Mouse (Mus musculus): Measurements from ENCODE around the gene Espl1. TPM values are rescaled to one million over a fixed set of nuclear protein-coding genes. Genes with fewer than 3 reads are reported as not detected.

Gene Espl1
- polyA plus RNA-seq, 1 experiment from 2014 or later, result 20.0 TPM

GRCm38 (mm10) chr15:102255547-102256255 lies 40.4 kb upstream of the Espl1 start:
- Histone ChIP-seq H3K9me3 (replicated peaks; ENCODE audit: control insufficient read depth, low read length) (no peaks in the 10 kb centered on the region), H3K36me3 (ENCODE audit: control insufficient read depth, insufficient read depth, low read length) (no peaks in the 10 kb centered on the region), H3K27me3 (ENCODE audit: control insufficient read depth, insufficient read depth, low read length) (peaks cover 52% of the 10 kb centered on the region), H3K4me3 (ENCODE audit: low read depth, low read length) (peak overlapping the region; percentile 62; the same call in 1 of the 2 replicates), H3K4me1 (ENCODE audit: control insufficient read depth, insufficient read depth, low read length) (peaks cover 11% of the 10 kb centered on the region), H3K4me2 (peak overlapping the region; percentile 96), H3K27ac (ENCODE audit: low read depth, low read length) (no peak overlapping the region), H3K9ac (ENCODE audit: low read depth, low read length) (no peak overlapping the region)
- no peak for ATAC-seq (replicated peaks; ENCODE audit: insufficient number of reproducible peaks, low FRiP score, low TSS enrichment)
- WGBS (ENCODE audit: insufficient replicate concordance), result 39% methylated on average over 14 of the region's 14 CpGs

- no peak for ATAC-seq (replicated peaks; ENCODE audit: insufficient number of reproducible peaks, low FRiP score, low TSS enrichment)
- Histone ChIP-seq H3K9ac (ENCODE audit: low read depth, low read length) (peak overlapping the region; percentile 64), H3K36me3 (ENCODE audit: control insufficient read depth, insufficient read depth, low read length) (no peaks in the 10 kb centered on the region), H3K4me3 (ENCODE audit: low read depth, low read length) (peak overlapping the region; percentile 62), H3K4me2 (peak overlapping the region; percentile 96), H3K4me1 (ENCODE audit: control insufficient read depth, insufficient read depth, low read length) (peaks cover 11% of the 10 kb centered on the region), H3K27me3 (ENCODE audit: control insufficient read depth, insufficient read depth, low read length) (peaks cover 52% of the 10 kb centered on the region), H3K9me3 (replicated peaks; ENCODE audit: control insufficient read depth, low read length) (no peaks in the 10 kb centered on the region), H3K27ac (ENCODE audit: low read depth, low read length) (peak overlapping the region; percentile 32; the same call in 1 of the 2 replicates)
- 7% methylated on average over 22 of the region's 22 CpGs for WGBS (ENCODE audit: insufficient replicate concordance)
Observed at GRCm38 (mm10) chr15:102256431-102257201, 39.5 kb upstream of the Espl1 start.

- 1% methylated on average over 38 of the region's 46 CpGs for WGBS (ENCODE audit: insufficient replicate concordance)
- Histone ChIP-seq H3K4me3 (ENCODE audit: low read depth, low read length) (peak within 1 kb of the TSS; percentile 62), H3K4me1 (ENCODE audit: control insufficient read depth, insufficient read depth, low read length) (peaks cover 11% of the 10 kb centered on the region), H3K4me2 (peak within 1 kb of the TSS; percentile 96), H3K27me3 (ENCODE audit: control insufficient read depth, insufficient read depth, low read length) (peaks cover 57% of the 10 kb centered on the region), H3K9me3 (replicated peaks; ENCODE audit: control insufficient read depth, low read length) (no peaks in the 10 kb centered on the region), H3K9ac (ENCODE audit: low read depth, low read length) (peak within 1 kb of the TSS; percentile 64), H3K36me3 (ENCODE audit: control insufficient read depth, insufficient read depth, low read length) (no peaks in the 10 kb centered on the region), H3K27ac (ENCODE audit: low read depth, low read length) (peak within 1 kb of the TSS; percentile 32)
- 0 out of 2 replicates have a peak, but pooled peaks have one; percentile 15 for ATAC-seq (replicated peaks; ENCODE audit: insufficient number of reproducible peaks, low FRiP score, low TSS enrichment)
Observed at GRCm38 (mm10) chr15:102257202-102258075, 38.6 kb upstream of the Espl1 start, which contains the start of gene Rarg. Gene Rarg (minus strand): TSS chr15:102257517.

GRCm38 (mm10) chr15:102258076-102258470 lies 38.0 kb upstream of the Espl1 start:
- ATAC-seq (replicated peaks; ENCODE audit: insufficient number of reproducible peaks, low FRiP score, low TSS enrichment), result no peak
- no peak overlapping the region for H3K9ac ChIP-seq (ENCODE audit: low read depth, low read length)
- no peaks in the 10 kb centered on the region for H3K9me3 ChIP-seq (replicated peaks; ENCODE audit: control insufficient read depth, low read length)
- no peak overlapping the region; the same call in 1 of the 2 replicates for H3K27ac ChIP-seq (ENCODE audit: low read depth, low read length)
- H3K4me2 ChIP-seq, result peak overlapping the region; percentile 96
- no peak overlapping the region; the same call in 1 of the 2 replicates for H3K4me3 ChIP-seq (ENCODE audit: low read depth, low read length)
- peaks cover 11% of the 10 kb centered on the region for H3K4me1 ChIP-seq (ENCODE audit: control insufficient read depth, insufficient read depth, low read length)
- 3% methylated on average over 12 of the region's 12 CpGs for whole genome bisulfite sequencing (ENCODE audit: insufficient replicate concordance)
- peaks cover 59% of the 10 kb centered on the region for H3K27me3 ChIP-seq (ENCODE audit: control insufficient read depth, insufficient read depth, low read length)
- H3K36me3 ChIP-seq (ENCODE audit: control insufficient read depth, insufficient read depth, low read length), result no peaks in the 10 kb centered on the region

GRCm38 (mm10) chr15:102258581-102259253 lies 37.3 kb upstream of the Espl1 start:
- no peaks in the 10 kb centered on the region for H3K9me3 ChIP-seq (replicated peaks; ENCODE audit: control insufficient read depth, low read length)
- H3K27ac ChIP-seq (ENCODE audit: low read depth, low read length), result no peak overlapping the region; the same call in 1 of the 2 replicates
- ATAC-seq (replicated peaks; ENCODE audit: insufficient number of reproducible peaks, low FRiP score, low TSS enrichment), result no peak
- no peaks in the 10 kb centered on the region for H3K36me3 ChIP-seq (ENCODE audit: control insufficient read depth, insufficient read depth, low read length)
- H3K4me2 ChIP-seq, result peak overlapping the region; percentile 96
- peaks cover 59% of the 10 kb centered on the region for H3K27me3 ChIP-seq (ENCODE audit: control insufficient read depth, insufficient read depth, low read length)
- H3K9ac ChIP-seq (ENCODE audit: low read depth, low read length), result no peak overlapping the region
- WGBS (ENCODE audit: insufficient replicate concordance), result 10% methylated on average over 11 of the region's 11 CpGs
- peaks cover 11% of the 10 kb centered on the region for H3K4me1 ChIP-seq (ENCODE audit: control insufficient read depth, insufficient read depth, low read length)
- no peak overlapping the region for H3K4me3 ChIP-seq (ENCODE audit: low read depth, low read length)

GRCm38 (mm10) chr15:102262582-102262981 lies 33.5 kb upstream of the Espl1 start:
- no peak overlapping the region for H3K4me2 ChIP-seq
- no peak overlapping the region for H3K4me3 ChIP-seq (ENCODE audit: low read depth, low read length)
- H3K9me3 ChIP-seq (replicated peaks; ENCODE audit: control insufficient read depth, low read length), result no peaks in the 10 kb centered on the region
- H3K36me3 ChIP-seq (ENCODE audit: control insufficient read depth, insufficient read depth, low read length), result no peaks in the 10 kb centered on the region
- H3K27me3 ChIP-seq (ENCODE audit: control insufficient read depth, insufficient read depth, low read length), result peaks cover 32% of the 10 kb centered on the region
- H3K27ac ChIP-seq (ENCODE audit: low read depth, low read length), result no peak overlapping the region
- ATAC-seq (replicated peaks; ENCODE audit: insufficient number of reproducible peaks, low FRiP score, low TSS enrichment), result no peak
- 39% methylated on average over 7 of the region's 7 CpGs for WGBS (ENCODE audit: insufficient replicate concordance)
- no peak overlapping the region for H3K9ac ChIP-seq (ENCODE audit: low read depth, low read length)
- peaks cover 7% of the 10 kb centered on the region for H3K4me1 ChIP-seq (ENCODE audit: control insufficient read depth, insufficient read depth, low read length)

GRCm38 (mm10) chr15:102263037-102263436 lies 33.0 kb upstream of the Espl1 start:
- H3K27ac ChIP-seq (ENCODE audit: low read depth, low read length), result no peak overlapping the region
- no peak overlapping the region for H3K4me3 ChIP-seq (ENCODE audit: low read depth, low read length)
- WGBS (ENCODE audit: insufficient replicate concordance), result 70% methylated on average over 2 of the region's 2 CpGs
- peaks cover 7% of the 10 kb centered on the region for H3K4me1 ChIP-seq (ENCODE audit: control insufficient read depth, insufficient read depth, low read length)
- H3K9me3 ChIP-seq (replicated peaks; ENCODE audit: control insufficient read depth, low read length), result no peaks in the 10 kb centered on the region
- H3K27me3 ChIP-seq (ENCODE audit: control insufficient read depth, insufficient read depth, low read length), result peaks cover 30% of the 10 kb centered on the region
- H3K36me3 ChIP-seq (ENCODE audit: control insufficient read depth, insufficient read depth, low read length), result no peaks in the 10 kb centered on the region
- H3K9ac ChIP-seq (ENCODE audit: low read depth, low read length), result no peak overlapping the region
- no peak overlapping the region for H3K4me2 ChIP-seq
- no peak for ATAC-seq (replicated peaks; ENCODE audit: insufficient number of reproducible peaks, low FRiP score, low TSS enrichment)

GRCm38 (mm10) chr15:102265548-102265947 lies 30.5 kb upstream of the Espl1 start:
- Histone ChIP-seq H3K27me3 (ENCODE audit: control insufficient read depth, insufficient read depth, low read length) (peaks cover 20% of the 10 kb centered on the region), H3K9ac (ENCODE audit: low read depth, low read length) (no peak overlapping the region), H3K4me1 (ENCODE audit: control insufficient read depth, insufficient read depth, low read length) (peaks cover 4% of the 10 kb centered on the region), H3K4me2 (no peak overlapping the region), H3K36me3 (ENCODE audit: control insufficient read depth, insufficient read depth, low read length) (no peaks in the 10 kb centered on the region), H3K27ac (ENCODE audit: low read depth, low read length) (no peak overlapping the region), H3K9me3 (replicated peaks; ENCODE audit: control insufficient read depth, low read length) (no peaks in the 10 kb centered on the region), H3K4me3 (ENCODE audit: low read depth, low read length) (no peak overlapping the region)
- ATAC-seq (replicated peaks; ENCODE audit: insufficient number of reproducible peaks, low FRiP score, low TSS enrichment), result no peak
- WGBS (ENCODE audit: insufficient replicate concordance), result 82% methylated on average over 5 of the region's 5 CpGs

Measured in heart, embryonic 11.5 days (tissue).